Mouse (Mus musculus) ovary, postnatal 10 days (tissue): Measurements from ENCODE around the gene Snap29.

Source experiments
- DNase-seq: peaks from one replicate; pipeline ENCODE4 v3.0.0; 2022; ENCODE audit warnings: low spot score

Gene Snap29

GRCm38 (mm10) chr16:17474091-17474490 lies 68.3 kb downstream of the Snap29 start:
- no peak for DNase-seq

DNA sequence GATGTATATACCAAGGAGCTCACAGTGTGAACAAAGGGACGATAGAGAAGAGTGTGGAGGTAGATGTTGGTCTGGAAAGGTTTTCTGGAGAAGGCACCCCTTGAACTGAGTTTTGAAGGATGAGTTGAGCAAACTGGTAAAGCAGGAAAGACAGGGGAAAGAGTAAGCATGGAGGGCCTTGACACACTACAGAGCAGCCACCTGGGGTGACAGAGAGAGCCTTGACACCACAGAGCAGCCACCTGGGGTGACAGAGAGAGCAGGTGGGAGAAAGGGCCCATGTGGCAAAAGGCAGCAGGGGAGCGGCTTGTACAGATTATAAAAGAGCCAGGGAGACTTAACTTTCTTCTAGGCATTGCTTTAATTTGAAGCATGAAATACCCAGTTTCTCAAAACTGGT lies 69.0 kb downstream of the Snap29 start:
- no peak for DNase-seq

DNA sequence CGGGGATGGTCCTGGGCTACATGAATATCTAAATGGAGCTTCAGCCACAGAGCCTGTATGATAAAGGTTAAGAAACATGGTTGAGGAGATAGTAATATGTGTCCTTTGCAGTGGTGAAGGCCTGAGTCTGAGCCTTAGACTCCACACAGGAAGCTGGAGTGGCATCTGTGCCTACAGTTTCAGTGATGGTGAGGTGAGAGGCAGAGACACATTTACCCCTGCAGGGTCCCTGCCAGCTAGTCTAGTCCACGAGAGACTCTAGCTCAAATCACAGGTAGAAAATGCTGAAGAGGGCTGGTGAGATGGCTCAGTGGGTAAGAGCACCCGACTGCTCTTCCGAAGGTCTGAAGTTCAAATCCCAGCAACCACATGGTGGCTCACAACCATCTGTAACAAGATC lies 69.5 kb downstream of the Snap29 start:
- DNase-seq, result no peak

- no peak for DNase-seq
Measured at GRCm38 (mm10) chr16:17478331-17478943, 72.7 kb downstream of the Snap29 start.
